Mouse (Mus musculus) retina, embryonic 14.5 days (tissue): Measurements from ENCODE around the gene Lif.

Experiments used
- DNase-seq: peaks from one replicate; pipeline ENCODE4 v3.0.0-alpha.2; 2015; ENCODE audit warnings: low spot score

Lif gene

GRCm38 (mm10) chr11:4231435-4231834 is 25.9 kb upstream of the Lif start:
- no peak for DNase-seq

GRCm38 (mm10) chr11:4232644-4233043 is 24.7 kb upstream of the Lif start:
- DNase-seq = no peak

- no peak for DNase-seq
These were observed 22.2 kb upstream of the Lif start for GRCm38 (mm10) chr11:4235052-4235655.

- DNase-seq = no peak
These were observed 21.5 kb upstream of the Lif start, which contains the start of gene Osm for GRCm38 (mm10) chr11:4235665-4236545. Gene Osm, plus strand, starts transcription at chr11:4236420.

- DNase-seq = no peak
These were observed 20.8 kb upstream of the Lif start for GRCm38 (mm10) chr11:4236546-4237067.

GRCm38 (mm10) chr11:4237389-4237912 is 19.9 kb upstream of the Lif start:
- DNase-seq = no peak

- DNase-seq = no peak
These were observed 19.2 kb upstream of the Lif start for GRCm38 (mm10) chr11:4238167-4238566.

- no peak for DNase-seq
These were observed 17.7 kb upstream of the Lif start for GRCm38 (mm10) chr11:4239691-4240090.

GRCm38 (mm10) chr11:4240151-4240550 is 17.2 kb upstream of the Lif start:
- no peak for DNase-seq

- DNase-seq = no peak
These were observed 16.2 kb upstream of the Lif start for GRCm38 (mm10) chr11:4241180-4241579.

GRCm38 (mm10) chr11:4246126-4246525 is 11.2 kb upstream of the Lif start:
- DNase-seq = no peak

GRCm38 (mm10) chr11:4246623-4247022 is 10.7 kb upstream of the Lif start:
- DNase-seq = no peak

GRCm38 (mm10) chr11:4247201-4247959 is 10.0 kb upstream of the Lif start:
- DNase-seq = no peak

GRCm38 (mm10) chr11:4249151-4249550 is 8.2 kb upstream of the Lif start:
- DNase-seq = no peak

- no peak for DNase-seq
These were observed 7.1 kb upstream of the Lif start for GRCm38 (mm10) chr11:4250290-4250689.

- DNase-seq = no peak
These were observed 6.0 kb upstream of the Lif start for GRCm38 (mm10) chr11:4251376-4251775.

- no peak for DNase-seq
These were observed 4.5 kb upstream of the Lif start for GRCm38 (mm10) chr11:4252886-4253285.

- DNase-seq = no peak
These were observed 399 bp downstream of the Lif start for GRCm38 (mm10) chr11:4257756-4258155.

- DNase-seq = peak; percentile 91
These were observed 1.3 kb downstream of the Lif start for GRCm38 (mm10) chr11:4258657-4259082.

- DNase-seq = no peak
These were observed 3.3 kb downstream of the Lif start for GRCm38 (mm10) chr11:4260463-4261187.

GRCm38 (mm10) chr11:4261188-4261494 is 3.8 kb downstream of the Lif start:
- peak; percentile 68 for DNase-seq

- DNase-seq = peak; percentile 50
These were observed 4.6 kb downstream of the Lif start for GRCm38 (mm10) chr11:4261969-4262368.
